Mouse (Mus musculus): ENCODE measurements around the gene Zfp398. TPM values are rescaled to one million over a fixed set of nuclear protein-coding genes. Genes with fewer than 3 reads are reported as not detected.

Gene Zfp398
- polyA plus RNA-seq, 1 experiment from 2014 or later: 10.1 TPM

DNA sequence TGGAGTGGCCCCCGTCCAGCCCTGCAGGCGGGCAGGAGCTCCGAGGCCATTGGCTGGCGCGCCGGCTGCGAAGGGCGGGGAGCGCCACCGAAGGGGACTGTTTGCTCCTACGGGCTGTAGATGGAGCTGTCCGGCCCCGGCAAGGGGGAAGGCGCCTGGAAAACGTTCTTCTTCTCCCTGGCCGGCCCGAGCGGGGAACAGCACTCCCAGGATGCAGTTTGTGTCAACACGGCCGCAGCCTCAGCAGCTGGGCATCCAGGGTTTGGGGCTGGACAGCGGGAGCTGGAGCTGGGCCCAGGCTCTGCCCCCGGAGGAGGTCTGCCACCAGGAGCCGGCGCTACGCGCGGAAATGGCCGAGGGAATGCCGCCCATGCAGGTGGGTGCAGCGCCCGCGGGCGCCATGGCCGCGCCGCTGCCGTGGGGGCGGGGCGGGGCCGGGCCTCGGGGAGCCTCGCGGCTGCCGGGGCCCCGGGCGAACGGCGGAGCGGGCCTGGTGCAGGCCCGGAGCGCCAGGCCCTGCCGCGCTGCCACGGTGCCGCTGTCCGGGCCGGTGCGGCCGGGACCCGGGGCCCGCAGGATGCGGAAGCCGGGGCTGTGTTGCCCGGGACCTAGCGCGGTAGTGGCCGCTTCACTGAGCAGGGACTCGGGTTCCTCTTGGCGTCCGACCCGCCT lies 42.1 kb downstream of the Zfp398 start:
- H3K27me3 ChIP-seq: no peaks in the 10 kb centered on the region
- H3K9ac ChIP-seq: peak overlapping the region; percentile 91
- H3K4me3 ChIP-seq (replicated peaks): peak overlapping the region; percentile 95
- peak; percentile 97 for ATAC-seq (replicated peaks; ENCODE audit: low FRiP score)
- H3K4me1 ChIP-seq: peaks cover 19% of the 10 kb centered on the region
- 1% methylated on average over 65 of the region's 71 CpGs for WGBS
- peaks cover 33% of the 10 kb centered on the region for H3K36me3 ChIP-seq
- H3K27ac ChIP-seq: peak overlapping the region; percentile 99
- H3K9me3 ChIP-seq (replicated peaks): no peaks in the 10 kb centered on the region
- peak overlapping the region; percentile 74 for H3K4me2 ChIP-seq

DNA sequence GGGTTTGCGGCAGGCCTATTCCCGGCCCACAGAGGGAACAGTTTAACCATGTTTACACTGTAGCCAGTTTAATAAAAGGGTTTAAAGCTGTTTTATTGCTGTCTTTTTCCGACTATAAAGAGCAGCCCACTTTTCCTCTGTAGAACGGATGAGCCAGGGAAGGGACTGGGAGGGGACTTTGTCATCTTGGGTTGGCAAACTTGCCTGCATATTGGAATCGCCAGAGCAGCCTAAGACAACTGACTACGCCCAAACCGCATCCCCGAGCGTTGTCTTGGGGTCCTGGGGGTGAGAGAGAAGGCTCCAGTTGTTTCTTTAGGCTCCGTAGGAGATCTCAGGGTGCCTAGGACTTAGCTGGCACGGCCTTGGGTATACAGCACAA lies 42.7 kb downstream of the Zfp398 start:
- peaks cover 39% of the 10 kb centered on the region for H3K36me3 ChIP-seq
- H3K27me3 ChIP-seq: no peaks in the 10 kb centered on the region
- peak overlapping the region; percentile 91 for H3K9ac ChIP-seq
- H3K4me1 ChIP-seq: peaks cover 19% of the 10 kb centered on the region
- peak overlapping the region; percentile 99 for H3K27ac ChIP-seq
- peak overlapping the region; percentile 95 for H3K4me3 ChIP-seq (replicated peaks)
- 2% methylated on average over 11 of the region's 11 CpGs for whole genome bisulfite sequencing
- no peak; the same call in 1 of the 2 replicates for ATAC-seq (replicated peaks; ENCODE audit: low FRiP score)
- peak overlapping the region; percentile 74 for H3K4me2 ChIP-seq
- H3K9me3 ChIP-seq (replicated peaks): no peaks in the 10 kb centered on the region

DNA sequence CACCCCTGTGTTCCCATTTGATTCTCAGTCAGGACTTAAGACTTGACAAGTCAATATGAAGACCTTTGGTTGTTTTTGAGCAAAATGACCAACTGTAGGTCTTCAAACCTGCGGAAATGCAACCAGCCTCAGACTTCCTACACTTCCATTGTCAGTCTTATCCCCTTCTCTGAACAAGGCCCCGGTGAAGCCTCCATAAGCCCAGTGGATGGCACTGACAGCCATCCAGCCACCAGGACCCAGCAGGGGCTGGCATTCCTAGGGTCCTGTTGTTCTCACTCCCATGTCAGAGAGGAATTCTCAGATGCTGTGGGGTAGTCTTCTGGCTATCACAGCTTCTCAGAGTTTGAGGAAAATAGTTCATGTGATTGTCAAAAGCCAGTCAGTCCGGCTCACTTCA lies 43.1 kb downstream of the Zfp398 start:
- 40% methylated on average over 3 of the region's 3 CpGs for WGBS
- Histone ChIP-seq H3K27ac (peak overlapping the region; percentile 99; the same call in 1 of the 2 replicates), H3K27me3 (no peaks in the 10 kb centered on the region), H3K36me3 (peaks cover 43% of the 10 kb centered on the region), H3K4me3 (replicated peaks) (peak overlapping the region; percentile 95), H3K4me2 (peak overlapping the region; percentile 74), H3K9me3 (replicated peaks) (no peaks in the 10 kb centered on the region), H3K9ac (peak overlapping the region; percentile 91), H3K4me1 (peaks cover 19% of the 10 kb centered on the region)
- no peak for ATAC-seq (replicated peaks; ENCODE audit: low FRiP score)

DNA sequence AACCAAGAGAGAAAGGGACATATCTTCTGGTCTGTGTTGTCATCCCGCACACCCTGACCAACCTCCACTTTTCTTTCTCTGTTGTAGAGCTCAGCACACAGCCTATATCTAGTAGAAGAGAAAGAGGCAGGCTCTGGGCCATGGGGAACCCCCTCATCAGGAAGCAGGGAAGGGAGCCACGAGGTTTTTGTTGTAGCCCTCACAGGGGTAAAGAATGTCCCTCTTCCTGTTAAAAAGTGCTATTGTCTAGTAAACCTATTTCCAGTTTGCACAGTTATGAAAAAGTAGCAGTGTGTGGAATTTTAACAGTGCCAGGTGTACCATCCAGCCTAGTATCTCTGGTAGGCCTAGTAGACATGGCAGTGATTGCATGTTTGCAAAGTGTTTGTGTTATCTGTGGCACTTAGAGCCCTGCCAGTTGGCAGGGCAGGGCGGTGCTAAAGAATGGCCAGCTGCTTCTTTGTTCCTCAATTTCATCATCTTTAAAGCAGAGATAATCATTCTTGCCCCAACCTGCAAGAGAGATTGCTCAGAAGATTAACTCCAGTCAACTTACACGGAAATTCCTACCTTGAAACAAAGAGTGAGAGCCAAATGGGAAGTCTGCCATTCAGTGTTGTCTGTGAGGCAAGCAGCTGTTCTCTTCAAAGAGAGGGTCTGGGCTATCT lies 43.7 kb downstream of the Zfp398 start:
- Histone ChIP-seq H3K4me3 (replicated peaks) (peak overlapping the region; percentile 95), H3K27ac (no peak overlapping the region), H3K27me3 (no peaks in the 10 kb centered on the region), H3K9me3 (replicated peaks) (no peaks in the 10 kb centered on the region), H3K36me3 (peaks cover 49% of the 10 kb centered on the region), H3K4me1 (peaks cover 19% of the 10 kb centered on the region), H3K4me2 (peak overlapping the region; percentile 74), H3K9ac (peak overlapping the region; percentile 91)
- no peak for ATAC-seq (replicated peaks; ENCODE audit: low FRiP score)
- WGBS: 67% methylated on average over 4 of the region's 4 CpGs

DNA sequence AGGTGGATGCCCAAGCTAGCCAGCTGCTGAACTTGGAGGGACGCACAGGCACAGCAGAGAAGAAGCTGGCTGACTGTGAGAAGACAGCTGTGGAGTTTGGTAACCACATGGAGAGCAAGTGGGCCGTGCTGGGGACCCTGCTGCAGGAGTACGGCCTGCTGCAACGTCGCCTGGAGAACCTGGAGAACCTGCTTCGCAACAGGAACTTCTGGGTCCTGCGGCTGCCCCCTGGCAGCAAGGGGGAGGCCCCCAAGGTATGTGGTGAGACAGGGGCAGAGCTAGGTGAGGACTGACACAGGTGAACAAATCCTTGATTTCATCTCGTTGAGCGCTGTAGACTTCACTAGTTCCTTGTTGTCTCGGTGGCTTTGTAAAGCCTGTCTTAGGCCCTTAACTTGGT lies 44.7 kb downstream of the Zfp398 start:
- Histone ChIP-seq H3K9me3 (replicated peaks) (no peaks in the 10 kb centered on the region), H3K27me3 (no peaks in the 10 kb centered on the region), H3K4me1 (peaks cover 19% of the 10 kb centered on the region), H3K4me3 (replicated peaks) (no peak overlapping the region), H3K36me3 (peaks cover 59% of the 10 kb centered on the region), H3K9ac (no peak overlapping the region), H3K27ac (no peak overlapping the region), H3K4me2 (no peak overlapping the region)
- ATAC-seq (replicated peaks; ENCODE audit: low FRiP score): no peak
- WGBS: 91% methylated on average over 10 of the region's 10 CpGs

DNA sequence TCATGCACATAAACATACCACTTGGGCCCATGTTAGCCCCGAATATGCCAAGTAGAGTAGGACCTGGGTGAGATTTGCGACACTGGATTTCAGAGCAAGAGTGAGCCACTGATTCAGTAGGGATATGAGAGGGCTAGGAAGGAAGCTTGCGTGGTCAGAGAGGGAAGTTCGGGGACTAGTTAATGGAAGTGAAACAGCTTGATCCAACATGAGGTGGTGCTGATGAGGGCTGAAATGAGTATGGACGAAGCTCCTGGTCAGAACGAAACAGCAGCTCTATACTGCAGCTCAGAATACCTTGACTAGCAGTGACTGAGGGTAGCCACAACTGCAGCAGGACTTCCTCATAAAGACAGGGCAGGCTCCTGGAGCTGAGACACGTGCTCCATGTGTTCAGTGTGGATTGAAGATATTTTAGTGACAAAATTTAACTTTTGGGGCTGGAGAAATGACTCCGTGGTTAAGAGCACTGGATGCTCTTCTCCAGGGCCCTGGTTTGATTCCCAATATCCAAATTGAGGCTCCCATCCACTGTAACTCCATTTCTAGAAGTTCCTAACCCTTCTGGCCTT lies 53.4 kb downstream of the Zfp398 start:
- H3K36me3 ChIP-seq: peaks cover 96% of the 10 kb centered on the region
- WGBS: 87% methylated on average over 8 of the region's 8 CpGs

DNA sequence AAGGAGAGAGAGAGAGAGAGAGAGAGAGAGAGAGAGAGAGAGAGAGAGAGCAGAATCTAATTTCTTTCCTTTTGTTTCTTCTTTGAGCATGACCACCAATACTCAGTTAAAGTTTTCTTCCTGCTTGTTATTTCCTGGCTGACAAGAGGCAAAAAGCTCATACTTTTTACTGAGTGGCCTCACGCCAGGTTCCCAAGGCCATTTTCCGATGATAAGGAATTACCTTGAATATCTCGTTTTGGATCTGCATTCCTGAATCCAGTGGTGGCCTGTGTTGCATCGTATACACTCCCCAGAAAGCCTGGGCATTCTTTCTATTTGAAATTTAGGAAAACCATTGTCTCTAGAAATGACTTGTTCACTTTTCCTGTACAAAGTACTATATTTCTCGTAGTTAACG lies 64.0 kb downstream of the Zfp398 start:
- Histone ChIP-seq H3K36me3 (peaks cover 76% of the 10 kb centered on the region), H3K9me3 (replicated peaks) (no peaks in the 10 kb centered on the region), H3K4me1 (no peaks in the 10 kb centered on the region), H3K27me3 (no peaks in the 10 kb centered on the region), H3K4me3 (replicated peaks) (no peak overlapping the region), H3K4me2 (no peak overlapping the region), H3K9ac (no peak overlapping the region), H3K27ac (no peak overlapping the region)
- ATAC-seq (replicated peaks; ENCODE audit: low FRiP score): no peak
- WGBS: 88% methylated on average over 6 of the region's 6 CpGs

More for the DNA sequence above, 53.4 kb downstream of the Zfp398 start:
- no peaks in the 10 kb centered on the region for H3K27me3 ChIP-seq
- no peak overlapping the region for H3K27ac ChIP-seq
- H3K4me2 ChIP-seq: no peak overlapping the region
- no peaks in the 10 kb centered on the region for H3K4me1 ChIP-seq
- no peak for ATAC-seq (replicated peaks; ENCODE audit: low FRiP score)
- no peaks in the 10 kb centered on the region for H3K9me3 ChIP-seq (replicated peaks)
- H3K9ac ChIP-seq: no peak overlapping the region
- H3K4me3 ChIP-seq (replicated peaks): no peak overlapping the region

DNA sequence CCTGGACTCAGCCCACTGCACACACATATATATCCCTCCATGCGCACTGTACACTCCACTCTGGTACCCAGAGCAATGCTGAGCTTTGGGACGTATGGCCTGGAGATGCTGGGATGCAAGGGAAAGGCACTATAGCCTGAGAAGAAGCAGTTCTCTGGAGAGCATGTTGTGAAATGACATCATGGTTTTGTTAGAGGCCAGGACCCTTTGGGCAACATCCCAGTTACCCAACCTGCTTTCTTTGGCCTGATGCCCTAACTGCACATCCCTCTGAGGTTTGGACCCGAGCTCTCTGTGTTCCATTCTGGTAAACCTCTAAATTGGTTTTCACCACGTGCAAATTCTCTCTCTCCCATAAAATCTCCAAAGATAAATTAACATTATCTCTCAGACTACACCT lies 68.1 kb downstream of the Zfp398 start:
- no peak for ATAC-seq (replicated peaks; ENCODE audit: low FRiP score)
- no peaks in the 10 kb centered on the region for H3K9me3 ChIP-seq (replicated peaks)
- no peaks in the 10 kb centered on the region for H3K4me1 ChIP-seq
- H3K27me3 ChIP-seq: no peaks in the 10 kb centered on the region
- peaks cover 97% of the 10 kb centered on the region for H3K36me3 ChIP-seq
- H3K9ac ChIP-seq: no peak overlapping the region
- WGBS: 76% methylated on average over 4 of the region's 4 CpGs
- H3K27ac ChIP-seq: no peak overlapping the region
- H3K4me2 ChIP-seq: no peak overlapping the region
- no peak overlapping the region for H3K4me3 ChIP-seq (replicated peaks)

DNA sequence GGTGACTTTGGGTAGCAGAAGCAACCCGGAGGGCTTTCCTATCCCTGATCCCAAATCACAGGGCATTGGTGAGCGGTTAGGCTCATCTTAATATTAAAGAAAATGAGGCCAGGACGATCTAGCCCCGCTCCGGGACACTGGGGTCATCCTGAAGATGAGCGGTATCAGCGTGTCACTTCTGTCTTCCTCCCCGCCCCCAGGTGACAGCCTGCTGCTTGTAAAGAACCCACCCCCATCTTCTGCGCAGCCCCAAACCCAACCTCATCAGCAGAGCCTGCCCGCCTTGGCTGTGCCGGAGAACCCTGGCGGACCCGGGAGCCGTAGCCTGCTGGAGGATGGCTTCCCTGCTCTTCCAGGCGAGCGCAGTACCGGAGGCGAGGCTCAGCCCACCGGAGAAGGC lies 68.9 kb downstream of the Zfp398 start:
- 52% methylated on average over 19 of the region's 19 CpGs for WGBS
- H3K27ac ChIP-seq: no peak overlapping the region
- H3K27me3 ChIP-seq: no peaks in the 10 kb centered on the region
- H3K36me3 ChIP-seq: peaks cover 89% of the 10 kb centered on the region
- H3K9ac ChIP-seq: no peak overlapping the region
- no peak overlapping the region for H3K4me3 ChIP-seq (replicated peaks)
- no peaks in the 10 kb centered on the region for H3K9me3 ChIP-seq (replicated peaks)
- H3K4me1 ChIP-seq: no peaks in the 10 kb centered on the region
- no peak overlapping the region for H3K4me2 ChIP-seq
- no peak for ATAC-seq (replicated peaks; ENCODE audit: low FRiP score)

DNA sequence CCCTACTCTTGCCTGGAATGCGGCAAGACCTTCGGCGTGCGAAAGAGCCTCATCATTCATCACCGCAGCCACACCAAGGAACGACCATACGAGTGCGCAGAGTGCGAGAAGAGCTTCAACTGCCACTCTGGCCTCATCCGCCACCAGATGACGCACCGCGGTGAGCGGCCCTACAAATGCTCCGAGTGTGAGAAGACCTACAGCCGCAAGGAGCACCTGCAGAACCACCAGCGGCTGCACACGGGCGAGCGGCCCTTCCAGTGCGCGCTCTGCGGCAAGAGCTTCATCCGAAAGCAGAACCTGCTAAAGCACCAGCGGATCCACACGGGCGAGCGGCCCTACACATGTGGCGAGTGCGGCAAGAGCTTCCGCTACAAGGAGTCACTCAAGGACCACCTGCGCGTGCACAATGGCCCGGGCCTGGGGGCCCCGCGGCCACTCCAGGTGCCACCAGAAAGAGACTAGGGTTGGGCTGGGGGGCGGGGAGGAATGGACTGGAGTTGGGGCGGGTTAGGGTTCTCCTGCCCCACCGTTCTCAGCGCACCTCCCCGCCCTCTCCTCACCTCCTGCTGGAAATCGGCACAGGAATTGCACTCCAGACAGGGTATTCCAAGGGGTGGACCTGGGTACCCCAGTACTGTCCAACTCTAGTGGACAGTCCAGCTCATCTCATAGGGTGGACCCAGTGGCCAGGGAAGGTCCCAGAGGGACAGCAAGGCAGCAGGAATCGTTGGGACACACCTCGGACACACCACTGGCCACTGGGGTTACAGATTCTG lies 69.6 kb downstream of the Zfp398 start:
- H3K27me3 ChIP-seq: no peaks in the 10 kb centered on the region
- no peak for ATAC-seq (replicated peaks; ENCODE audit: low FRiP score)
- no peaks in the 10 kb centered on the region for H3K9me3 ChIP-seq (replicated peaks)
- H3K9ac ChIP-seq: no peak overlapping the region
- H3K4me2 ChIP-seq: no peak overlapping the region
- 70% methylated on average over 44 of the region's 44 CpGs for WGBS
- no peaks in the 10 kb centered on the region for H3K4me1 ChIP-seq
- H3K4me3 ChIP-seq (replicated peaks): no peak overlapping the region
- no peak overlapping the region for H3K27ac ChIP-seq
- H3K36me3 ChIP-seq: peaks cover 82% of the 10 kb centered on the region

DNA sequence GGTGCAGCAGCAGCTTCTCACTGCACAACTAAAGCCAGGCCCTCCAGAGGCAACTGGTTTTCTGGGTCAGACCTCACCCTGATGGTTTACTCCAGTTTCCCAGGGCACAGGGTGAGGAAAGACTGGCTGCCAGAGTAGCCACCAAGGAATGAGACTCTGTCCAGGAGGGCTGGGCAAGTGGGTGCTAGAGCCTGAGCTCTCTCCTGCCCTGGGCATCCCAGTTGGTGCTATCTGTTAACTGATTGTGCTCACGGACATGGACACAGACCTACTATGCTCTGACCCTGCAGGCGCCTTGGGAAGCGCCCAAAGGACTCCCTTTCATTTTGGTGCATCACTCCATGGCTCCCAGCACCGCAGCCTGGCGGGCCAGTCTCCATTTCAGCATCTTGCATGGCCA lies 70.9 kb downstream of the Zfp398 start:
- Histone ChIP-seq H3K27ac (no peak overlapping the region), H3K4me1 (no peaks in the 10 kb centered on the region), H3K4me3 (replicated peaks) (no peak overlapping the region), H3K36me3 (peaks cover 70% of the 10 kb centered on the region), H3K27me3 (no peaks in the 10 kb centered on the region), H3K9me3 (replicated peaks) (no peaks in the 10 kb centered on the region), H3K4me2 (no peak overlapping the region), H3K9ac (no peak overlapping the region)
- no peak for ATAC-seq (replicated peaks; ENCODE audit: low FRiP score)
- 95% methylated on average over 5 of the region's 5 CpGs for WGBS

DNA sequence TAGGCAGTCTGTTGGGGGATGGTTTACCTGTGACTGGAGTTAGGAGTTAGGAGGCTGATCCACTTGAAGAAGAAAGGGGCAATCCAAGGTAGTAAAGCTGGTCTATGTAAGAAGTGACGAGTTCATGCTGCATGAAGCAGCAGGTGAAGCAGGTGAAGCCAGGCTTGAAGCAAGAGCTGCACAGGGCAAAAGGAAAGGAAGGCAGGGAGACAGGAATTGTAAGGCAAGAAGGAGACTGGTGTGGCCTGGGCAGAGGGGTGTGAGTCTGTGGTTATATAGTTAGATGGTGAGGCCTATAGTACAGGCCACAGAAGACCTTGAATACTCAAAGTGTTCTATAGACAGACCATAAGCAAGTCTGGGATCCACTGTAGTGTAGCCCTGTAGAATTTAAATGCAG lies 73.5 kb downstream of the Zfp398 start:
- no peaks in the 10 kb centered on the region for H3K9me3 ChIP-seq (replicated peaks)
- H3K4me1 ChIP-seq: no peaks in the 10 kb centered on the region
- 78% methylated on average over 1 of the region's 1 CpGs for WGBS
- H3K27ac ChIP-seq: no peak overlapping the region
- no peak for ATAC-seq (replicated peaks; ENCODE audit: low FRiP score)
- no peaks in the 10 kb centered on the region for H3K27me3 ChIP-seq
- no peak overlapping the region for H3K9ac ChIP-seq
- H3K4me2 ChIP-seq: no peak overlapping the region
- H3K36me3 ChIP-seq: peaks cover 43% of the 10 kb centered on the region
- no peak overlapping the region for H3K4me3 ChIP-seq (replicated peaks)
